Mouse (Mus musculus) lung, postnatal 0 days (tissue): ENCODE results near the gene Adcy1.

Experiments
- CTCF ChIP-seq: IDR thresholded peaks from 2 replicates; pipeline ENCODE4 v1.5.1; 2016; ENCODE audit warnings: antibody characterized with exemption, mild to moderate bottlenecking
- EP300 ChIP-seq: IDR thresholded peaks from 2 replicates; pipeline ENCODE4 v1.6.1; 2016; ENCODE audit warnings: antibody characterized with exemption, mild to moderate bottlenecking, control low read depth

DNA sequence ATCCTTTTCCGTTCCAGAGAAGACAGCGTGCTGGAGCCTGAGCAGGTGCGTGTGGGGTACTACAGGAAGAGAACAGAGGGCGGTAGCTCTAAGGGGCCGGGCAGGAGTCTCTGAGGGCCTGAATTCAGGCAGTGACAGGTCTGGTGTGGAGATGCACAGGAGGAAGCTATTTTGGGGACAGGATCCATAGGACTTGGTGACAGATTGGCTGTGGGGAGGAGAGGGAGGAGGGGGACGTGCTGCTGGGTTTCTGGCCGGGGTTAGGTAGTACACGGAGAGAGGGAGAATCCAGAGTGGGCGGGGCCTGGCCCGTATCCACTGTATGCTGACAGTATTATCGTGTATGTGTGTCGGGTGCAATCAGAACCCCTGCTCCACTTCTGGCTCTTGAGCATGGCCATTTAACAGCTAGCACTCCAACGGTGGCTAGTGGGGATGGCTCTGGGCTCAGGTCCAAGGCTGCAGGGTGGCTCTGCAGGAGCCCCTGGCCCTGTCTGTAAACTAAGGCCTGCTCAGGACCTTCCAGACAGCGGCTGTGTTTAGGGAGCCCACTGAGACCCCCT lies 7.8 kb upstream of the Adcy1 start:
- TF ChIP-seq EP300: no peak
- TF ChIP-seq CTCF: no peak
